Mouse (Mus musculus): ENCODE data around the gene Rtp2. TPM values are rescaled to one million over a fixed set of nuclear protein-coding genes. Genes with fewer than 3 reads are reported as not detected.

Gene Rtp2
- total and polyA plus RNA-seq, 3 experiments: not detected

GRCm38 (mm10) chr16:23968888-23969287 lies 36.7 kb upstream of the Rtp2 start:
- WGBS: 74% methylated on average over 4 of the region's 4 CpGs

GRCm38 (mm10) chr16:23967301-23967700 lies 35.1 kb upstream of the Rtp2 start:
- 82% methylated on average over 7 of the region's 7 CpGs for WGBS
- TF ChIP-seq EP300 (IDR thresholded peaks at IDR 0.05; ENCODE audit: insufficient read depth, low read depth, low read length): no peak
- peak; percentile 62 for TF ChIP-seq CTCF (IDR thresholded peaks at IDR 0.05)
- no peak for DNase-seq
- Histone ChIP-seq H3K79me2 (replicated peaks; ENCODE audit: control insufficient read depth, insufficient read depth, low read length) (no peaks in the 10 kb centered on the region), H3K4me1 (ENCODE audit: control insufficient read depth, insufficient read depth, low read length) (peaks cover 4% of the 10 kb centered on the region), H3K27me3 (ENCODE audit: control insufficient read depth, insufficient read depth, low read length) (no peaks in the 10 kb centered on the region), H3K27ac (no peak overlapping the region), H3K4me3 (no peak overlapping the region), H3K36me3 (ENCODE audit: control insufficient read depth, insufficient read depth, low read length) (peaks cover 7% of the 10 kb centered on the region), H3K9ac (ENCODE audit: low read depth, low read length) (no peak overlapping the region)
- intact Hi-C loops (cut with DNase I): no loop called here

More at GRCm38 (mm10) chr16:23968888-23969287, 36.7 kb upstream of the Rtp2 start:
- Histone ChIP-seq H3K9ac (ENCODE audit: low read depth, low read length) (no peak overlapping the region), H3K27me3 (ENCODE audit: control insufficient read depth, insufficient read depth, low read length) (no peaks in the 10 kb centered on the region), H3K36me3 (ENCODE audit: control insufficient read depth, insufficient read depth, low read length) (peaks cover 7% of the 10 kb centered on the region), H3K4me1 (ENCODE audit: control insufficient read depth, insufficient read depth, low read length) (peaks cover 4% of the 10 kb centered on the region), H3K27ac (no peak overlapping the region), H3K79me2 (replicated peaks; ENCODE audit: control insufficient read depth, insufficient read depth, low read length) (no peaks in the 10 kb centered on the region), H3K4me3 (no peak overlapping the region)
- no peak for DNase-seq
- intact Hi-C loops (cut with DNase I): no loop called here
- TF ChIP-seq EP300 (IDR thresholded peaks at IDR 0.05; ENCODE audit: insufficient read depth, low read depth, low read length) (no peak), POLR2A (IDR thresholded peaks at IDR 0.05; ENCODE audit: insufficient read depth, low read depth, low read length) (no peak), CTCF (IDR thresholded peaks at IDR 0.05) (no peak)

GRCm38 (mm10) chr16:23966066-23966465 lies 33.9 kb upstream of the Rtp2 start:
- peaks cover 7% of the 10 kb centered on the region for H3K36me3 ChIP-seq (ENCODE audit: control insufficient read depth, insufficient read depth, low read length)
- no peak for DNase-seq
- H3K9ac ChIP-seq (ENCODE audit: low read depth, low read length): no peak overlapping the region
- intact Hi-C loops (cut with DNase I): no loop called here
- H3K79me2 ChIP-seq (replicated peaks; ENCODE audit: control insufficient read depth, insufficient read depth, low read length): no peaks in the 10 kb centered on the region
- H3K4me1 ChIP-seq (ENCODE audit: control insufficient read depth, insufficient read depth, low read length): peaks cover 2% of the 10 kb centered on the region
- TF ChIP-seq POLR2A (IDR thresholded peaks at IDR 0.05; ENCODE audit: insufficient read depth, low read depth, low read length) (no peak), EP300 (IDR thresholded peaks at IDR 0.05; ENCODE audit: insufficient read depth, low read depth, low read length) (no peak), CTCF (IDR thresholded peaks at IDR 0.05) (no peak)
- no peak overlapping the region for H3K27ac ChIP-seq
- no peak overlapping the region for H3K4me3 ChIP-seq
- H3K27me3 ChIP-seq (ENCODE audit: control insufficient read depth, insufficient read depth, low read length): no peaks in the 10 kb centered on the region
- WGBS: 86% methylated on average over 14 of the region's 14 CpGs

GRCm38 (mm10) chr16:23964706-23965367 lies 32.6 kb upstream of the Rtp2 start:
- Histone ChIP-seq H3K36me3 (ENCODE audit: control insufficient read depth, insufficient read depth, low read length) (no peaks in the 10 kb centered on the region), H3K27ac (no peak overlapping the region), H3K27me3 (ENCODE audit: control insufficient read depth, insufficient read depth, low read length) (no peaks in the 10 kb centered on the region), H3K4me3 (no peak overlapping the region), H3K9ac (ENCODE audit: low read depth, low read length) (no peak overlapping the region), H3K4me1 (ENCODE audit: control insufficient read depth, insufficient read depth, low read length) (peaks cover 2% of the 10 kb centered on the region), H3K79me2 (replicated peaks; ENCODE audit: control insufficient read depth, insufficient read depth, low read length) (no peaks in the 10 kb centered on the region)
- no peak for TF ChIP-seq POLR2A (IDR thresholded peaks at IDR 0.05; ENCODE audit: insufficient read depth, low read depth, low read length)
- no peak for TF ChIP-seq EP300 (IDR thresholded peaks at IDR 0.05; ENCODE audit: insufficient read depth, low read depth, low read length)
- TF ChIP-seq CTCF (IDR thresholded peaks at IDR 0.05): no peak
- intact Hi-C loops (cut with DNase I): loop anchor here (5.0 kb wide), 1 partner anchor 1297 kb away; no protein-coding TSS in a partner anchor
- DNase-seq: no peak
- WGBS: 68% methylated on average over 14 of the region's 14 CpGs

GRCm38 (mm10) chr16:23963896-23964668 lies 31.9 kb upstream of the Rtp2 start:
- Histone ChIP-seq H3K4me3 (no peak overlapping the region), H3K27me3 (ENCODE audit: control insufficient read depth, insufficient read depth, low read length) (no peaks in the 10 kb centered on the region), H3K36me3 (ENCODE audit: control insufficient read depth, insufficient read depth, low read length) (no peaks in the 10 kb centered on the region), H3K4me1 (ENCODE audit: control insufficient read depth, insufficient read depth, low read length) (peaks cover 2% of the 10 kb centered on the region), H3K27ac (no peak overlapping the region), H3K79me2 (replicated peaks; ENCODE audit: control insufficient read depth, insufficient read depth, low read length) (no peaks in the 10 kb centered on the region), H3K9ac (ENCODE audit: low read depth, low read length) (no peak overlapping the region)
- intact Hi-C loops (cut with DNase I): loop anchor here (5.0 kb wide), 1 partner anchor 1298 kb away; no protein-coding TSS in a partner anchor
- DNase-seq: peak in 1 of 2 experiments; percentile 18
- TF ChIP-seq POLR2A (IDR thresholded peaks at IDR 0.05; ENCODE audit: insufficient read depth, low read depth, low read length) (no peak), EP300 (IDR thresholded peaks at IDR 0.05; ENCODE audit: insufficient read depth, low read depth, low read length) (no peak), CTCF (IDR thresholded peaks at IDR 0.05) (no peak)
- WGBS: 61% methylated on average over 22 of the region's 22 CpGs

GRCm38 (mm10) chr16:23962401-23962800 lies 30.2 kb upstream of the Rtp2 start:
- intact Hi-C loops (cut with DNase I): loop anchor here (5.0 kb wide), 1 partner anchor 1300 kb away; no protein-coding TSS in a partner anchor
- H3K36me3 ChIP-seq (ENCODE audit: control insufficient read depth, insufficient read depth, low read length): no peaks in the 10 kb centered on the region
- WGBS: 73% methylated on average over 2 of the region's 2 CpGs
- H3K4me3 ChIP-seq: no peak overlapping the region
- H3K27me3 ChIP-seq (ENCODE audit: control insufficient read depth, insufficient read depth, low read length): no peaks in the 10 kb centered on the region
- H3K79me2 ChIP-seq (replicated peaks; ENCODE audit: control insufficient read depth, insufficient read depth, low read length): no peaks in the 10 kb centered on the region
- peaks cover 2% of the 10 kb centered on the region for H3K4me1 ChIP-seq (ENCODE audit: control insufficient read depth, insufficient read depth, low read length)
- H3K9ac ChIP-seq (ENCODE audit: low read depth, low read length): no peak overlapping the region
- no peak overlapping the region for H3K27ac ChIP-seq
- peak in 1 of 2 experiments; percentile 23 for DNase-seq
- TF ChIP-seq CTCF (IDR thresholded peaks at IDR 0.05) (peak; percentile 74), POLR2A (IDR thresholded peaks at IDR 0.05; ENCODE audit: insufficient read depth, low read depth, low read length) (no peak)

Data from heart, adult 2 months (tissue).